Mouse (Mus musculus) heart, postnatal 0 days (tissue): ENCODE results near the gene C1qtnf7. TPM values are rescaled to one million over a fixed set of nuclear protein-coding genes. Genes with fewer than 3 reads are reported as not detected.

Experiments
- ATAC-seq: fragments of 200-750 bp; cut with Nextera tagmentation; 2 replicates; pipeline ENCODE4 v1.8.0; 2017; ENCODE audit warnings: low read depth, moderate number of reproducible peaks, moderate library complexity; ENCODE audit not compliant: insufficient read depth
- DNase-seq: peaks from one replicate; pipeline ENCODE4 v3.0.0-alpha.2; 2016; ENCODE audit warnings: low spot score
- H3K27ac ChIP-seq: fragments of 300-500 bp; sonication (generic); 2 replicates; pipeline ENCODE4 v1.5.1; 2014; ENCODE audit warnings: low read depth, mild to moderate bottlenecking
- H3K27me3 ChIP-seq: fragments of 300-500 bp; sonication (generic); 2 replicates; pipeline ENCODE4 v1.6.1; 2014; ENCODE audit warnings: low read length, mixed read lengths; ENCODE audit not compliant: control insufficient read depth, insufficient read depth
- H3K36me3 ChIP-seq: fragments of 300-500 bp; sonication (generic); replicated peaks from 2 replicates; pipeline ENCODE4 v1.6.1; 2014; ENCODE audit warnings: low read length, mixed read lengths; ENCODE audit not compliant: control insufficient read depth, insufficient read depth
- H3K4me1 ChIP-seq: fragments of 300-500 bp; sonication (generic); 2 replicates; pipeline ENCODE4 v1.6.1; 2014; ENCODE audit warnings: antibody characterized with exemption; ENCODE audit not compliant: control insufficient read depth, insufficient read depth
- H3K4me2 ChIP-seq: fragments of 300-500 bp; sonication (generic); 2 replicates; pipeline ENCODE4 v1.6.1; 2014; ENCODE audit warnings: low read depth, mild to moderate bottlenecking, low read length, moderate library complexity
- H3K4me3 ChIP-seq: fragments of 300-500 bp; sonication (generic); 2 replicates; pipeline ENCODE4 v1.5.1; 2014; ENCODE audit warnings: low read depth, low read length
- H3K9ac ChIP-seq: fragments of 300-500 bp; sonication (generic); replicated peaks from 2 replicates; pipeline ENCODE4 v1.6.1; 2014; ENCODE audit warnings: low read depth, low read length, mixed read lengths
- H3K9me3 ChIP-seq: fragments of 300-500 bp; sonication (generic); replicated peaks from 2 replicates; pipeline ENCODE4 v1.6.1; 2016; ENCODE audit warnings: low read length; ENCODE audit not compliant: control insufficient read depth
- CTCF ChIP-seq: IDR thresholded peaks from 2 replicates; pipeline ENCODE4 v1.5.1; 2016; ENCODE audit warnings: antibody characterized with exemption, control low read depth, low read depth
- EP300 ChIP-seq: IDR thresholded peaks from 2 replicates; pipeline ENCODE4 v1.6.1; 2016; ENCODE audit warnings: antibody characterized with exemption, low read depth
- WGBS: fragments of 180-500 bp; shearing (Covaris S2); extraction: QIAGEN DNeasy Blood & Tissue Kit; methylation state at CpG from one replicate; pipeline ENCODE4 v1.1.7; 2014; 5-methylcytosine and 5-hydroxymethylcytosine counted together
- polyA plus RNA-seq: library from polyadenylated mRNA; unstranded; fragments of >200 nt; fragmentation: Nextera tagmentation; extraction: Ambion mirVana; gene quantifications from 2 replicates; pipeline ENCODE4 v1.2.1, GENCODE M21; 2015
- total RNA-seq: library from RNA; depleted of rRNA; stranded (reverse); fragments of >200 nt; gene quantifications from 2 replicates; pipeline ENCODE4 v1.2.3, GENCODE M21; 2014; ENCODE audit warnings: low replicate concordance

Gene C1qtnf7
- total and polyA plus RNA-seq, 2 experiments from 2014 or later = 0.88 to 5.8 TPM

DNA sequence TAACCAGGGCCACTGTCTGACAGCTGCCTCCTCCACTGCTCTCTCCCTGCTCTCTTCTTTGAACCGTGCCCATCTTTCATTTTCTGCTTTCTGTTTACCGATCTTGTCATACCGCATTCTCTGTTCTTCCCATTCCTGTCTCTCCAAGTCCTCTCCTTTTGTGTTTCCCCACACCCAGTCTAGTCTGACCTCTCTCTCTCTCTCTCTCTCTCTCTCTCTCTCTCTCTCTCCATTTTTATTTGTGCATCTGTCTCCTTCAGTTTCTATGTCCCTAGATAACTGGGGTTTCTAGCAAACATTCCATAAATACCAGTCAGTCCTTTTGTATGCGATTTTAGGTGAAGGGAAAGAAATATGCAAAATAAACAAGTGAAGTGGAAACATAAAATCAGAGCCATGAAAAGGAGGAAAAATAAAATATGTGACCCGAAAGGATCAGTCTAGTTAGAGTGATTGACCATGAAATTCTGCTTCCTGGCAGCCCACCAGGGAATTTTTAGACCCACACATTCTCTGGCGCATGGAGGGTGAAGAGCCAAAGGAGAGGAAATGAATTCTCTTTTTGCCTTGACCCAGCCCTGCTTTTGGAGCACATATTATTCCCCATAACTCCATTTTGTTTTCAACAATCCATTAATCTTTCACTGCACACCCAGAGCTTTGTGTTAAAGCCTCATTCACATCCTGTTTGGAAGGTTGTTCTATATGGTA, 11.7 kb downstream of the C1qtnf7 start:
- TF ChIP-seq EP300 (no peak), CTCF (no peak)
- no peak for DNase-seq
- H3K9me3 ChIP-seq = no peaks in the 10 kb centered on the region
- ATAC-seq = no peak
- 63% methylated on average over 6 of the region's 6 CpGs for WGBS
- H3K27me3 ChIP-seq = no peaks in the 10 kb centered on the region
- no peak overlapping the region for H3K9ac ChIP-seq
- no peaks in the 10 kb centered on the region for H3K36me3 ChIP-seq
- no peaks in the 10 kb centered on the region for H3K4me1 ChIP-seq
- no peak overlapping the region for H3K27ac ChIP-seq
- H3K4me2 ChIP-seq = no peak overlapping the region
- no peak overlapping the region for H3K4me3 ChIP-seq

DNA sequence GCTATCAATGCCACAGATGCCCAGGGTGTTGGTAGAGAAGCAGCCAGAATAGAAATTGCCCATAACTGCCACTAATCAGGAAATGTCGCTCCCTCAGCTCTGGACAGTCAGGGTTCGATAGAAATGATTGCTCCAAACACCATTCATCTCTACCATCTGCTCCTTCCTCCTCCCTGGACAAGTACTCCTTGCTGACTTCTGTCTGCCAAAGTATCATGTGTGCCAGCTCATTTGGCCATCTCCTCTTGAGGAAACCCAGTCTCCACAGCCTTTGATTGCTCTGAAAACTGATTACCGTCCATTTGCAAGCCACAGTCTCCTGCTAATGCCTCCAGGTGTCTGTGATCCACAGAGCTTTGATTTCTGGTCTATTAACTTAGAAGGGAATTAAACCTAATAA, 14.8 kb downstream of the C1qtnf7 start:
- Histone ChIP-seq H3K4me1 (no peaks in the 10 kb centered on the region), H3K9ac (no peak overlapping the region), H3K27ac (no peak overlapping the region), H3K27me3 (no peaks in the 10 kb centered on the region), H3K36me3 (no peaks in the 10 kb centered on the region), H3K4me2 (no peak overlapping the region), H3K4me3 (no peak overlapping the region), H3K9me3 (no peaks in the 10 kb centered on the region)
- TF ChIP-seq CTCF = no peak
- TF ChIP-seq EP300 = no peak
- ATAC-seq = no peak
- 81% methylated on average over 3 of the region's 3 CpGs for WGBS
- DNase-seq = no peak

GRCm38 (mm10) chr5:43530886-43531285, 15.5 kb downstream of the C1qtnf7 start:
- H3K27me3 ChIP-seq = no peaks in the 10 kb centered on the region
- WGBS = 60% methylated on average over 1 of the region's 1 CpGs
- no peak overlapping the region for H3K4me2 ChIP-seq
- TF ChIP-seq EP300 = no peak
- no peak for TF ChIP-seq CTCF
- no peak for DNase-seq
- no peaks in the 10 kb centered on the region for H3K36me3 ChIP-seq
- H3K4me1 ChIP-seq = no peaks in the 10 kb centered on the region
- no peaks in the 10 kb centered on the region for H3K9me3 ChIP-seq
- no peak for ATAC-seq
- no peak overlapping the region for H3K4me3 ChIP-seq
- H3K9ac ChIP-seq = no peak overlapping the region
- H3K27ac ChIP-seq = no peak overlapping the region

DNA sequence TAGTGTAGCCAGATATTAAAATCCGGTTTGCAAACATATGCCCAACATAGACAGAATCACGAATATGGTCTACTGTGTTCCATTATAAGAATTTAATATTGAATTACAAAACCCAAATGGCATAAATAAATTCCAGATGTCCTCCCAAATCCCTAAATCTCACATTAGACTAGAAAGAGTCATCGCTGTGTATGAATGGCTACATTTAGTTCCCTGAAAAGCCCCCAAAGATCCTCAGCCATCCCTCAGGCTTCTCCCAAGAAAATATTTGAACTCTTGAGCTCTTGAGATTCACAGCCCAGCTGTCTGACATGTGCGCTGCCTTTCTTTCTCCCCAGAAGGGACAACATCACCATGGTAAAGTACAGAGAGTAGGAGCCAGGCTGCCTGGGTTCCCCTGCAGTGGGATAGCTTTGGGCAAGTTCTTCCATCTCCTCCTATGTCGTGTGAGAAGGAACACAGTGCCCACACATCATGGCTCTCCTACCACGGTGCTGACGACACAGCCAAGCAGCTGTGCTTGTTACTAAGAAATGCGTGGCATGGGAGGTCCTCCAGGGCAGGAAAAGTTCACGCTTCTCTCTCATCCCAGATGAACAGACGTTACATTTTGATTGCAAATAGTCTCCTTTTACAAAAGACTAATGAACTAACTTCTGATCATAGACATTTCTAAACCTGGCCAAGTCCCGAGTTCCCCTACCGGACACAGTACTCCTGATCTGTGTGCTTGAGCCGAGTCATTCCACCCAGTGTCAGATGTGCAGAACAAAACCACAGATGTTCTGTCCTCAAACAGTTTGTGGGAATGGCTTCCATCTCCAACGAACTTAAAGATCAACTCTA, 23.2 kb downstream of the C1qtnf7 start:
- no peaks in the 10 kb centered on the region for H3K9me3 ChIP-seq
- DNase-seq = no peak
- no peak overlapping the region for H3K4me2 ChIP-seq
- no peak overlapping the region for H3K27ac ChIP-seq
- no peak overlapping the region for H3K4me3 ChIP-seq
- H3K27me3 ChIP-seq = no peaks in the 10 kb centered on the region
- H3K4me1 ChIP-seq = no peaks in the 10 kb centered on the region
- whole genome bisulfite sequencing = 73% methylated on average over 14 of the region's 14 CpGs
- no peak overlapping the region for H3K9ac ChIP-seq
- H3K36me3 ChIP-seq = no peaks in the 10 kb centered on the region
- TF ChIP-seq CTCF = no peak
- TF ChIP-seq EP300 = no peak
- no peak for ATAC-seq

- 54% methylated on average over 3 of the region's 3 CpGs for WGBS
- no peak for ATAC-seq
Measured at GRCm38 (mm10) chr5:43539168-43539516, 23.8 kb downstream of the C1qtnf7 start.

More at GRCm38 (mm10) chr5:43539168-43539516, 23.8 kb downstream of the C1qtnf7 start:
- no peaks in the 10 kb centered on the region for H3K27me3 ChIP-seq
- H3K27ac ChIP-seq = no peak overlapping the region
- H3K4me2 ChIP-seq = no peak overlapping the region
- no peak overlapping the region for H3K4me3 ChIP-seq
- H3K36me3 ChIP-seq = no peaks in the 10 kb centered on the region
- no peaks in the 10 kb centered on the region for H3K9me3 ChIP-seq
- no peak for DNase-seq
- H3K4me1 ChIP-seq = no peaks in the 10 kb centered on the region
- no peak overlapping the region for H3K9ac ChIP-seq
- TF ChIP-seq CTCF (no peak), EP300 (no peak)
